Mouse (Mus musculus) brain, embryonic 14.5 days (tissue): ENCODE measurements around the gene Nrxn1.
A peak's percentile ranks its signal among the peaks of the same experiment; 100 is the strongest.

Experiments
- CTCF ChIP-seq: fragments of 200-500 bp; IDR thresholded peaks from 2 replicates; pipeline ENCODE4 v1.5.1; 2012; ENCODE audit warnings: inconsistent platforms, mild to moderate bottlenecking, moderate library complexity, borderline replicate concordance; ENCODE audit not compliant: insufficient read depth, insufficient read length; ENCODE audit errors: extremely low read depth
- POLR2A ChIP-seq: fragments of 200-500 bp; IDR thresholded peaks from 2 replicates; pipeline ENCODE4 v1.6.1; 2012; ENCODE audit warnings: mild to moderate bottlenecking, inconsistent platforms, borderline replicate concordance; ENCODE audit not compliant: poor library complexity, insufficient read depth, insufficient read length, severe bottlenecking; ENCODE audit errors: extremely low read depth

DNA sequence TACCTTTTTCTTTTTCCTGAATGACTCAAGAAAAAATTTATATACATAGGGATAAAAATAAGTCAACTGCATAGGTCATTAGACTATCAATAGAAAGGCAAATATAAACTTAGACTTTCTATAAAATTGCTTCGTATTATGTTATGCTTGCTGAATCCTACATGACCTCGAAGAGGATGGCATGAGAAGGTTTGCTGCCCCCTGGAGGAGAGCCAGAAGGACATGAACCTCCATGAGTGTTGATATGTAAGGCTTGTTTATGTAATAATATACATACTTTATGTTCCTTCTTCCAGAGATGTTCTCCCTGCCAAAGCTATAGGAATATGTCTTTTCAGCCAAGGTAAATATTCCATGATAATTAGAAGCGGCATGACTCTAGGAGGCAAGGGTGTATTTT lies 319.6 kb downstream of the Nrxn1 start:
- TF ChIP-seq CTCF: peak; percentile 16; the same call in 1 of the 2 replicates
- TF ChIP-seq POLR2A: no peak
